ENCODE assay signal across 8 mouse cellular contexts in genomic region chr8:122443262-122444006, GRCm38 (mm10). TPM values are rescaled to one million over a fixed set of nuclear protein-coding genes. Genes with fewer than 3 reads are reported as not detected.
DNase-seq lines count a peak whose midpoint lies in the region; ATAC-seq lines count a peak whose summit lies in the region.

Gene Mvd (minus strand): TSS chr8:122443422.

- DNase-seq in adipocyte (ENCODE audit: low spot score): peak; percentile 99
- peak; percentile 100 for DNase-seq in embryo, embryonic 10 days (ENCODE audit: low spot score)
- peak; percentile 97 for DNase-seq in gastrocnemius, postnatal 10 days
- peak; percentile 99 for DNase-seq in induced T-regulatory cell, adult 2 months (ENCODE audit: low read depth)
- peak; percentile 99 for DNase-seq in left cerebral cortex, adult 9 months (ENCODE audit: low spot score in 2 of 2)
- DNase-seq in right cerebral cortex, postnatal 14 days: peak; percentile 99
- DNase-seq in urinary bladder, postnatal 36 days (ENCODE audit: low spot score in 2 of 2): peak; percentile 97 to 99

- ATAC-seq in megakaryocyte progenitor cell, adult 5-6 weeks (replicated peaks; ENCODE audit: poor library complexity): peak; percentile 90

RNA-seq across cellular contexts. Expression of gene Mvd, which starts in this region (rescaled TPM):
- 1 to 10 TPM; 6.9 to 7.9 TPM for total RNA-seq in gastrocnemius, postnatal 10 days (2021)
- total RNA-seq in megakaryocyte progenitor cell, adult 5-6 weeks (2015): 3.4 and 3.8 TPM in 2 replicates
- 3.2 and 5.6 TPM in 2 replicates for total RNA-seq in megakaryocyte progenitor cell, adult 5-6 weeks (2017)

Comparison
In these comparisons a context has a peak if more than half of its experiments do, and no peak if none do; other contexts are left out.
1. Peak in every context shown above with its lines: DNase-seq and ATAC-seq.